Mouse (Mus musculus) CH12.LX (cell line): Measurements from ENCODE around the gene Tmem145.

Experiments used
- CTCF ChIP-seq, 2 experiments: IDR thresholded peaks in 1 of 2; conservative IDR thresholded peaks in 1 of 2; 2 replicates each; pipeline ENCODE4 v1.5.1; 2011 to 2012; ENCODE audit warnings: low read depth in 2 of 2, low read length in 2 of 2, improper control_type of control experiment in 1 of 2, inconsistent platforms in 1 of 2, mild to moderate bottlenecking in 1 of 2, moderate library complexity in 1 of 2
- EP300 ChIP-seq: IDR thresholded peaks from 2 replicates; pipeline ENCODE4 v1.6.1; 2011; ENCODE audit warnings: low read length, improper control_type of control experiment
- GABPA ChIP-seq: IDR thresholded peaks from 2 replicates; pipeline ENCODE4 v1.6.1; 2012; ENCODE audit warnings: low read depth, low read length, improper control_type of control experiment, inconsistent platforms; ENCODE audit not compliant: insufficient replicate concordance
- IRF4 ChIP-seq: IDR thresholded peaks from 2 replicates; pipeline ENCODE4 v1.6.1; 2014; ENCODE audit warnings: low read depth, mild to moderate bottlenecking, inconsistent platforms, low read length, improper control_type of control experiment
- POLR2A ChIP-seq: IDR thresholded peaks from 2 replicates; pipeline ENCODE4 v1.6.1; 2011; ENCODE audit warnings: low read depth, mild to moderate bottlenecking, improper control_type of control experiment, low read length
- TCF12 ChIP-seq: IDR thresholded peaks from 2 replicates; pipeline ENCODE4 v1.6.1; 2014; ENCODE audit warnings: low read depth, mild to moderate bottlenecking, inconsistent platforms, low read length, improper control_type of control experiment
- ZMIZ1 ChIP-seq: IDR thresholded peaks from 2 replicates; pipeline ENCODE4 v1.6.1; 2012; ENCODE audit warnings: low read depth, mild to moderate bottlenecking, inconsistent platforms, low read length, improper control_type of control experiment

DNA sequence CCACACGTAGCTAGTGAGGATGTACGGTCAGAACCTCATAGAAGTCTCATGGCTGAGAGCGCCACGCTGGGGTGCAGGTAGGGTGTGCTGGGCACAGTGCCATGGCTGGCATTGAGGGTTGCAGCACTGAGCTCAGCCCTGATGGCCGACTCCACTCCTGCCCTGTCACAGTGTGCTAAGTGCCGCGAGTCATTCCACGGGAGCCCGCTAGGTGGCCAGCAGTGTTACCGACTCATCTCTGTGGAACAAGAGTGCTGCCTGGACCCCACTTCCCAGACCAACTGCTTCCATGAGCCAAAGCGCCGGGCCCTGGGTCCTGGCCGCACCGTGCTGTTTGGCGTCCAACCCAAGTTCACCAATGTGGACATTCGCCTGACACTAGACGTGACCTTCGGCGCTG lies 57.2 kb downstream of the Tmem145 start:
- TF ChIP-seq ZMIZ1 (no peak), CTCF (conservative IDR thresholded peaks at IDR 0.05 in 1 of 2, IDR thresholded peaks at IDR 0.05 in 1 of 2; ENCODE audit: low read depth in 2 of 2, low read length in 2 of 2) (peak; percentile 19 to 65; a peak in 2 of 4 replicates), EP300 (no peak), IRF4 (no peak), TCF12 (no peak), POLR2A (no peak), GABPA (no peak)
